Mouse (Mus musculus) heart, embryonic 15.5 days (tissue): Measurements from ENCODE around the gene Cwc27. TPM values are rescaled to one million over a fixed set of nuclear protein-coding genes. Genes with fewer than 3 reads are reported as not detected.

Source experiments
- ATAC-seq: fragments of 200-750 bp; cut with Nextera tagmentation; replicated peaks from 2 replicates; pipeline ENCODE4 v1.8.0; 2017; ENCODE audit warnings: low read depth, moderate TSS enrichment; ENCODE audit not compliant: insufficient number of reproducible peaks, insufficient read depth, low FRiP score
- H3K27ac ChIP-seq: fragments of 300-500 bp; sonication (generic); 2 replicates; pipeline ENCODE4 v1.5.1; 2015; ENCODE audit warnings: mild to moderate bottlenecking, inconsistent platforms
- H3K27me3 ChIP-seq: fragments of 300-500 bp; sonication (generic); 2 replicates; pipeline ENCODE4 v1.6.1; 2015; ENCODE audit warnings: inconsistent platforms
- H3K36me3 ChIP-seq: fragments of 300-500 bp; sonication (generic); 2 replicates; pipeline ENCODE4 v1.6.1; 2015; ENCODE audit warnings: mild to moderate bottlenecking, inconsistent platforms
- H3K4me1 ChIP-seq: fragments of 300-500 bp; sonication (generic); replicated peaks from 2 replicates; pipeline ENCODE4 v1.6.1; 2015; ENCODE audit warnings: inconsistent platforms
- H3K4me2 ChIP-seq: fragments of 300-500 bp; sonication (generic); 2 replicates; pipeline ENCODE4 v1.6.1; 2015; ENCODE audit warnings: inconsistent platforms, mild to moderate bottlenecking, moderate library complexity
- H3K4me3 ChIP-seq: fragments of 300-500 bp; sonication (generic); 2 replicates; pipeline ENCODE4 v1.5.1; 2015; ENCODE audit warnings: mild to moderate bottlenecking, inconsistent platforms
- H3K9ac ChIP-seq: fragments of 300-500 bp; sonication (generic); 2 replicates; pipeline ENCODE4 v1.6.1; 2015; ENCODE audit warnings: mild to moderate bottlenecking, inconsistent platforms
- H3K9me3 ChIP-seq: fragments of 300-500 bp; sonication (generic); replicated peaks from 2 replicates; pipeline ENCODE4 v1.6.1; 2016; ENCODE audit warnings: inconsistent platforms
- WGBS: fragments of 180-500 bp; shearing (Covaris S2); methylation state at CpG from one replicate; pipeline ENCODE4 v1.1.7; 2015; ENCODE audit warnings: mixed read lengths; 5-methylcytosine and 5-hydroxymethylcytosine counted together
- polyA plus RNA-seq: library from polyadenylated mRNA; unstranded; fragments of >200 nt; fragmentation: Nextera tagmentation; extraction: Ambion mirVana; gene quantifications from 2 replicates; pipeline ENCODE4 v1.2.1, GENCODE M21; 2015

The Cwc27 gene
- polyA plus RNA-seq, 1 experiment from 2014 or later: 20.6 TPM

GRCm38 (mm10) chr13:104640694-104641454 lies 176.1 kb downstream of the Cwc27 start:
- peaks cover 17% of the 10 kb centered on the region for H3K4me1 ChIP-seq
- peak overlapping the region; percentile 52 for H3K27ac ChIP-seq
- no peak overlapping the region for H3K4me3 ChIP-seq
- H3K4me2 ChIP-seq: no peak overlapping the region
- H3K36me3 ChIP-seq: no peaks in the 10 kb centered on the region; the same call in 1 of the 2 replicates
- no peak overlapping the region for H3K9ac ChIP-seq
- WGBS: 52% methylated on average over 5 of the region's 5 CpGs
- H3K9me3 ChIP-seq: no peaks in the 10 kb centered on the region
- H3K27me3 ChIP-seq: no peaks in the 10 kb centered on the region
- no peak for ATAC-seq

GRCm38 (mm10) chr13:104638988-104639387 lies 178.0 kb downstream of the Cwc27 start:
- no peak for ATAC-seq
- Histone ChIP-seq H3K4me3 (no peak overlapping the region), H3K4me2 (no peak overlapping the region), H3K36me3 (no peaks in the 10 kb centered on the region; the same call in 1 of the 2 replicates), H3K9ac (no peak overlapping the region), H3K27ac (no peak overlapping the region), H3K9me3 (no peaks in the 10 kb centered on the region), H3K27me3 (no peaks in the 10 kb centered on the region), H3K4me1 (peaks cover 20% of the 10 kb centered on the region)
- WGBS: 89% methylated on average over 3 of the region's 3 CpGs

GRCm38 (mm10) chr13:104635965-104636462 lies 180.9 kb downstream of the Cwc27 start:
- 34% methylated on average over 6 of the region's 6 CpGs for WGBS
- Histone ChIP-seq H3K27ac (peak overlapping the region; percentile 86), H3K9me3 (no peaks in the 10 kb centered on the region), H3K4me3 (no peak overlapping the region), H3K4me1 (peaks cover 44% of the 10 kb centered on the region), H3K9ac (no peak overlapping the region), H3K27me3 (no peaks in the 10 kb centered on the region), H3K36me3 (no peaks in the 10 kb centered on the region; the same call in 1 of the 2 replicates), H3K4me2 (no peak overlapping the region)
- peak; percentile 44; the same call in 1 of the 2 replicates for ATAC-seq

GRCm38 (mm10) chr13:104634708-104635107 lies 182.2 kb downstream of the Cwc27 start:
- WGBS: 75% methylated on average over 2 of the region's 2 CpGs
- H3K27me3 ChIP-seq: no peaks in the 10 kb centered on the region
- ATAC-seq: no peak
- no peak overlapping the region for H3K4me3 ChIP-seq
- no peak overlapping the region for H3K27ac ChIP-seq
- peaks cover 46% of the 10 kb centered on the region for H3K4me1 ChIP-seq
- no peaks in the 10 kb centered on the region for H3K9me3 ChIP-seq
- no peak overlapping the region for H3K9ac ChIP-seq
- no peaks in the 10 kb centered on the region; the same call in 1 of the 2 replicates for H3K36me3 ChIP-seq
- H3K4me2 ChIP-seq: no peak overlapping the region

- peak overlapping the region; percentile 81 for H3K27ac ChIP-seq
- no peak overlapping the region for H3K4me3 ChIP-seq
- 0 out of 2 replicates have a peak overlapping the region, but pooled peaks have one; percentile 8 for H3K4me2 ChIP-seq
- ATAC-seq: peak; percentile 74
- H3K9me3 ChIP-seq: no peaks in the 10 kb centered on the region
- H3K36me3 ChIP-seq: no peaks in the 10 kb centered on the region; the same call in 1 of the 2 replicates
- H3K9ac ChIP-seq: 0 out of 2 replicates have a peak overlapping the region, but pooled peaks have one; percentile 24
- WGBS: 22% methylated on average over 7 of the region's 7 CpGs
- H3K27me3 ChIP-seq: no peaks in the 10 kb centered on the region
- H3K4me1 ChIP-seq: peaks cover 51% of the 10 kb centered on the region
These were observed 184.3 kb downstream of the Cwc27 start for GRCm38 (mm10) chr13:104632427-104633167.

GRCm38 (mm10) chr13:104631621-104632205 lies 185.2 kb downstream of the Cwc27 start:
- ATAC-seq: no peak
- peak overlapping the region; percentile 24; the same call in 1 of the 2 replicates for H3K9ac ChIP-seq
- H3K4me1 ChIP-seq: peaks cover 57% of the 10 kb centered on the region
- 61% methylated on average over 7 of the region's 7 CpGs for WGBS
- H3K27ac ChIP-seq: peak overlapping the region; percentile 81
- no peaks in the 10 kb centered on the region for H3K9me3 ChIP-seq
- no peaks in the 10 kb centered on the region; the same call in 1 of the 2 replicates for H3K36me3 ChIP-seq
- no peak overlapping the region for H3K4me3 ChIP-seq
- H3K4me2 ChIP-seq: no peak overlapping the region
- H3K27me3 ChIP-seq: no peaks in the 10 kb centered on the region

- Histone ChIP-seq H3K27me3 (no peaks in the 10 kb centered on the region), H3K9ac (no peak overlapping the region), H3K4me1 (peaks cover 51% of the 10 kb centered on the region), H3K27ac (peak overlapping the region; percentile 81; the same call in 1 of the 2 replicates), H3K36me3 (no peaks in the 10 kb centered on the region; the same call in 1 of the 2 replicates), H3K4me3 (no peak overlapping the region), H3K9me3 (no peaks in the 10 kb centered on the region), H3K4me2 (no peak overlapping the region)
- no peak for ATAC-seq
- WGBS: 59% methylated on average over 5 of the region's 5 CpGs
These were observed 186.1 kb downstream of the Cwc27 start for GRCm38 (mm10) chr13:104630808-104631207.

- no peaks in the 10 kb centered on the region; the same call in 1 of the 2 replicates for H3K36me3 ChIP-seq
- H3K9me3 ChIP-seq: no peaks in the 10 kb centered on the region
- H3K27me3 ChIP-seq: no peaks in the 10 kb centered on the region
- WGBS: 88% methylated on average over 11 of the region's 11 CpGs
- no peak overlapping the region for H3K4me3 ChIP-seq
- no peak overlapping the region for H3K4me2 ChIP-seq
- H3K4me1 ChIP-seq: peaks cover 48% of the 10 kb centered on the region
- no peak for ATAC-seq
- no peak overlapping the region for H3K9ac ChIP-seq
- no peak overlapping the region for H3K27ac ChIP-seq
These were observed 187.3 kb downstream of the Cwc27 start for GRCm38 (mm10) chr13:104629621-104630020.

GRCm38 (mm10) chr13:104628019-104628418 lies 188.9 kb downstream of the Cwc27 start:
- H3K4me2 ChIP-seq: no peak overlapping the region
- no peak; the same call in 1 of the 2 replicates for ATAC-seq
- no peaks in the 10 kb centered on the region for H3K9me3 ChIP-seq
- no peak overlapping the region for H3K4me3 ChIP-seq
- H3K4me1 ChIP-seq: peaks cover 36% of the 10 kb centered on the region
- no peaks in the 10 kb centered on the region for H3K27me3 ChIP-seq
- no peaks in the 10 kb centered on the region; the same call in 1 of the 2 replicates for H3K36me3 ChIP-seq
- 48% methylated on average over 4 of the region's 4 CpGs for WGBS
- peak overlapping the region; percentile 88 for H3K27ac ChIP-seq
- H3K9ac ChIP-seq: no peak overlapping the region

GRCm38 (mm10) chr13:104627169-104627909 lies 189.6 kb downstream of the Cwc27 start:
- Histone ChIP-seq H3K4me3 (no peak overlapping the region), H3K9me3 (no peaks in the 10 kb centered on the region), H3K27me3 (no peaks in the 10 kb centered on the region), H3K36me3 (no peaks in the 10 kb centered on the region; the same call in 1 of the 2 replicates), H3K4me2 (no peak overlapping the region), H3K4me1 (peaks cover 31% of the 10 kb centered on the region), H3K9ac (no peak overlapping the region), H3K27ac (peak overlapping the region; percentile 88)
- ATAC-seq: peak; percentile 87
- 32% methylated on average over 11 of the region's 11 CpGs for WGBS
